Mouse (Mus musculus): ENCODE measurements around the gene Hspa1l. TPM values are rescaled to one million over a fixed set of nuclear protein-coding genes. Genes with fewer than 3 reads are reported as not detected.
A peak's percentile ranks its signal among the peaks of the same experiment; 100 is the strongest.

Gene Hspa1l
- polyA plus RNA-seq, 1 experiment from 2014 or later, result 0.25 TPM

- Histone ChIP-seq H3K4me3 (ENCODE audit: low read depth, low read length) (no peak overlapping the region), H3K9ac (ENCODE audit: low read depth, low read length) (no peak overlapping the region; the same call in 1 of the 2 replicates), H3K27me3 (replicated peaks; ENCODE audit: control insufficient read depth, insufficient read depth, low read length) (no peaks in the 10 kb centered on the region), H3K9me3 (ENCODE audit: control insufficient read depth) (no peaks in the 10 kb centered on the region), H3K27ac (ENCODE audit: low read depth, low read length) (no peak overlapping the region), H3K36me3 (ENCODE audit: control insufficient read depth, insufficient read depth) (no peaks in the 10 kb centered on the region), H3K4me1 (replicated peaks; ENCODE audit: control insufficient read depth, insufficient read depth, low read length) (no peaks in the 10 kb centered on the region; the same call in 1 of the 2 replicates), H3K4me2 (replicated peaks; ENCODE audit: low read depth) (no peak overlapping the region)
- ATAC-seq, result no peak
- no peak for TF ChIP-seq CTCF (IDR thresholded peaks at IDR 0.05; ENCODE audit: low read depth)
- WGBS, result 73% methylated on average over 7 of the region's 10 CpGs
Observed at GRCm38 (mm10) chr17:35024691-35025488, 52.4 kb downstream of the Hspa1l start.

- Histone ChIP-seq H3K27ac (ENCODE audit: low read depth, low read length) (no peak overlapping the region), H3K4me3 (ENCODE audit: low read depth, low read length) (no peak overlapping the region), H3K36me3 (ENCODE audit: control insufficient read depth, insufficient read depth) (no peaks in the 10 kb centered on the region), H3K4me2 (replicated peaks; ENCODE audit: low read depth) (no peak overlapping the region), H3K9me3 (ENCODE audit: control insufficient read depth) (no peaks in the 10 kb centered on the region), H3K4me1 (replicated peaks; ENCODE audit: control insufficient read depth, insufficient read depth, low read length) (no peaks in the 10 kb centered on the region; the same call in 1 of the 2 replicates), H3K27me3 (replicated peaks; ENCODE audit: control insufficient read depth, insufficient read depth, low read length) (no peaks in the 10 kb centered on the region), H3K9ac (ENCODE audit: low read depth, low read length) (no peak overlapping the region)
- peak; percentile 2; the same call in 1 of the 2 replicates for TF ChIP-seq CTCF (IDR thresholded peaks at IDR 0.05; ENCODE audit: low read depth)
- no peak for ATAC-seq
- WGBS, result 75% methylated on average over 5 of the region's 5 CpGs
Observed at GRCm38 (mm10) chr17:35026206-35026605, 53.7 kb downstream of the Hspa1l start.

GRCm38 (mm10) chr17:35027277-35028068 is 55.0 kb downstream of the Hspa1l start, which contains the start of gene Sapcd1:
TSS of gene Sapcd1 (minus strand) at chr17:35028016.
- Histone ChIP-seq H3K4me2 (replicated peaks; ENCODE audit: low read depth) (no peak within 1 kb of the TSS), H3K4me1 (replicated peaks; ENCODE audit: control insufficient read depth, insufficient read depth, low read length) (no peaks in the 10 kb centered on the region; the same call in 1 of the 2 replicates), H3K27me3 (replicated peaks; ENCODE audit: control insufficient read depth, insufficient read depth, low read length) (no peaks in the 10 kb centered on the region), H3K27ac (ENCODE audit: low read depth, low read length) (no peak within 1 kb of the TSS), H3K36me3 (ENCODE audit: control insufficient read depth, insufficient read depth) (no peaks in the 10 kb centered on the region), H3K9ac (ENCODE audit: low read depth, low read length) (no peak within 1 kb of the TSS; the same call in 1 of the 2 replicates), H3K9me3 (ENCODE audit: control insufficient read depth) (no peaks in the 10 kb centered on the region), H3K4me3 (ENCODE audit: low read depth, low read length) (no peak within 1 kb of the TSS)
- TF ChIP-seq CTCF (IDR thresholded peaks at IDR 0.05; ENCODE audit: low read depth), result no peak
- WGBS, result 53% methylated on average over 13 of the region's 13 CpGs
- no peak for ATAC-seq

- no peak overlapping the region for H3K4me2 ChIP-seq (replicated peaks; ENCODE audit: low read depth)
- H3K4me1 ChIP-seq (replicated peaks; ENCODE audit: control insufficient read depth, insufficient read depth, low read length), result no peaks in the 10 kb centered on the region; the same call in 1 of the 2 replicates
- no peak overlapping the region for H3K27ac ChIP-seq (ENCODE audit: low read depth, low read length)
- WGBS, result 67% methylated on average over 2 of the region's 2 CpGs
- H3K9me3 ChIP-seq (ENCODE audit: control insufficient read depth), result no peaks in the 10 kb centered on the region
- no peak overlapping the region for H3K4me3 ChIP-seq (ENCODE audit: low read depth, low read length)
- ATAC-seq, result no peak
- no peaks in the 10 kb centered on the region for H3K27me3 ChIP-seq (replicated peaks; ENCODE audit: control insufficient read depth, insufficient read depth, low read length)
- no peak for TF ChIP-seq CTCF (IDR thresholded peaks at IDR 0.05; ENCODE audit: low read depth)
- H3K9ac ChIP-seq (ENCODE audit: low read depth, low read length), result no peak overlapping the region
- no peaks in the 10 kb centered on the region for H3K36me3 ChIP-seq (ENCODE audit: control insufficient read depth, insufficient read depth)
Observed at GRCm38 (mm10) chr17:35028315-35028714, 55.8 kb downstream of the Hspa1l start.

Other genes starting within 250 kb of the Hspa1l start
- gene C4b, start 228.8 kb upstream of the Hspa1l start, polyA plus RNA-seq (2015; fragmentation: Nextera tagmentation; extraction: Ambion mirVana), result 1.2 and 1.6 TPM in 2 replicates
- gene Cyp21a1, start 168.1 kb upstream of the Hspa1l start, polyA plus RNA-seq (2015; fragmentation: Nextera tagmentation; extraction: Ambion mirVana), result 0.18 and 0.25 TPM in 2 replicates
- 29.1 and 34.0 TPM in 2 replicates for gene Stk19, start 135.8 kb upstream of the Hspa1l start, polyA plus RNA-seq (2015; fragmentation: Nextera tagmentation; extraction: Ambion mirVana)
- gene Dxo, start 135.7 kb upstream of the Hspa1l start, polyA plus RNA-seq (2015; fragmentation: Nextera tagmentation; extraction: Ambion mirVana), result 42.5 and 44.2 TPM in 2 replicates
- 18.3 and 20.8 TPM in 2 replicates for gene Skiv2l, start 122.5 kb upstream of the Hspa1l start, polyA plus RNA-seq (2015; fragmentation: Nextera tagmentation; extraction: Ambion mirVana)
- 55.7 and 57.8 TPM in 2 replicates for gene Nelfe, start 122.3 kb upstream of the Hspa1l start, polyA plus RNA-seq (2015; fragmentation: Nextera tagmentation; extraction: Ambion mirVana)
- 84.8 and 94.9 TPM in 2 replicates for gene Cfb, start 110.2 kb upstream of the Hspa1l start, polyA plus RNA-seq (2015; fragmentation: Nextera tagmentation; extraction: Ambion mirVana)
- gene Zbtb12, start 93.2 kb upstream of the Hspa1l start, polyA plus RNA-seq (2015; fragmentation: Nextera tagmentation; extraction: Ambion mirVana), result 0.74 and 1.1 TPM in 2 replicates
- not detected in 2 replicates for gene Gm20547, start 90.7 kb upstream of the Hspa1l start, polyA plus RNA-seq (2015; fragmentation: Nextera tagmentation; extraction: Ambion mirVana)
- gene C2, start 74.4 kb upstream of the Hspa1l start, polyA plus RNA-seq (2015; fragmentation: Nextera tagmentation; extraction: Ambion mirVana), result 60.3 and 66.2 TPM in 2 replicates
- gene Ehmt2, start 74.2 kb upstream of the Hspa1l start, polyA plus RNA-seq (2015; fragmentation: Nextera tagmentation; extraction: Ambion mirVana), result 35.8 and 40.3 TPM in 2 replicates
- gene Slc44a4, start 58.2 kb upstream of the Hspa1l start, polyA plus RNA-seq (2015; fragmentation: Nextera tagmentation; extraction: Ambion mirVana), result 119 and 128 TPM in 2 replicates
- gene Neu1, start 41.5 kb upstream of the Hspa1l start, polyA plus RNA-seq (2015; fragmentation: Nextera tagmentation; extraction: Ambion mirVana), result 522 and 580 TPM in 2 replicates
- 0.64 and 1.1 TPM in 2 replicates for gene Hspa1b, start 13.5 kb upstream of the Hspa1l start, polyA plus RNA-seq (2015; fragmentation: Nextera tagmentation; extraction: Ambion mirVana)
- 0.43 TPM in 1 of 2 replicates, not detected in the other for gene Gm20481, start 2.8 kb upstream of the Hspa1l start, polyA plus RNA-seq (2015; fragmentation: Nextera tagmentation; extraction: Ambion mirVana)
- 6.4 and 6.5 TPM in 2 replicates for gene Hspa1a, start 547 bp upstream of the Hspa1l start, polyA plus RNA-seq (2015; fragmentation: Nextera tagmentation; extraction: Ambion mirVana)
- 70.6 and 76.6 TPM in 2 replicates for gene Lsm2, start 9.2 kb downstream of the Hspa1l start, polyA plus RNA-seq (2015; fragmentation: Nextera tagmentation; extraction: Ambion mirVana)
- 74.0 and 84.2 TPM in 2 replicates for gene Vars, start 28.3 kb downstream of the Hspa1l start, polyA plus RNA-seq (2015; fragmentation: Nextera tagmentation; extraction: Ambion mirVana)
- 0.12 and 0.20 TPM in 2 replicates for gene Vwa7, start 43.9 kb downstream of the Hspa1l start, polyA plus RNA-seq (2015; fragmentation: Nextera tagmentation; extraction: Ambion mirVana)
- 3.2 and 4.6 TPM in 2 replicates for gene Sapcd1, start 55.3 kb downstream of the Hspa1l start, polyA plus RNA-seq (2015; fragmentation: Nextera tagmentation; extraction: Ambion mirVana)
- gene Msh5, start 74.0 kb downstream of the Hspa1l start, polyA plus RNA-seq (2015; fragmentation: Nextera tagmentation; extraction: Ambion mirVana), result 1.4 and 3.0 TPM in 2 replicates
- 290 and 312 TPM in 2 replicates for gene Clic1, start 77.3 kb downstream of the Hspa1l start, polyA plus RNA-seq (2015; fragmentation: Nextera tagmentation; extraction: Ambion mirVana)
- 62.0 and 68.3 TPM in 2 replicates for gene Ddah2, start 86.3 kb downstream of the Hspa1l start, polyA plus RNA-seq (2015; fragmentation: Nextera tagmentation; extraction: Ambion mirVana)
- gene Ly6g6c, start 92.7 kb downstream of the Hspa1l start, polyA plus RNA-seq (2015; fragmentation: Nextera tagmentation; extraction: Ambion mirVana), result 0.12 TPM in 1 of 2 replicates, not detected in the other
- gene Mpig6b, start 93.5 kb downstream of the Hspa1l start, polyA plus RNA-seq (2015; fragmentation: Nextera tagmentation; extraction: Ambion mirVana), result 0.13 and 0.17 TPM in 2 replicates
- 2.2 TPM in 2 replicates for gene Ly6g6e, start 104.2 kb downstream of the Hspa1l start, polyA plus RNA-seq (2015; fragmentation: Nextera tagmentation; extraction: Ambion mirVana)
- 3.8 and 4.9 TPM in 2 replicates for gene Ly6g6d, start 105.4 kb downstream of the Hspa1l start, polyA plus RNA-seq (2015; fragmentation: Nextera tagmentation; extraction: Ambion mirVana)
- gene Ly6g6f, start 112.9 kb downstream of the Hspa1l start, polyA plus RNA-seq (2015; fragmentation: Nextera tagmentation; extraction: Ambion mirVana), result not detected in 2 replicates
- 101 and 103 TPM in 2 replicates for gene Abhd16a, start 116.6 kb downstream of the Hspa1l start, polyA plus RNA-seq (2015; fragmentation: Nextera tagmentation; extraction: Ambion mirVana)
- gene Ly6g5c, start 135.6 kb downstream of the Hspa1l start, polyA plus RNA-seq (2015; fragmentation: Nextera tagmentation; extraction: Ambion mirVana), result not detected in 2 replicates
- gene Ly6g5b, start 142.7 kb downstream of the Hspa1l start, polyA plus RNA-seq (2015; fragmentation: Nextera tagmentation; extraction: Ambion mirVana), result 0.46 and 0.59 TPM in 2 replicates
- gene Gpank1, start 148.8 kb downstream of the Hspa1l start, polyA plus RNA-seq (2015; fragmentation: Nextera tagmentation; extraction: Ambion mirVana), result 15.0 and 16.6 TPM in 2 replicates
- 262 and 264 TPM in 2 replicates for gene Csnk2b, start 149.3 kb downstream of the Hspa1l start, polyA plus RNA-seq (2015; fragmentation: Nextera tagmentation; extraction: Ambion mirVana)
- gene D17H6S53E, start 153.7 kb downstream of the Hspa1l start, polyA plus RNA-seq (2015; fragmentation: Nextera tagmentation; extraction: Ambion mirVana), result 26.3 and 29.7 TPM in 2 replicates
- gene Apom, start 159.3 kb downstream of the Hspa1l start, polyA plus RNA-seq (2015; fragmentation: Nextera tagmentation; extraction: Ambion mirVana), result 18.3 and 22.5 TPM in 2 replicates
- 37.4 and 46.0 TPM in 2 replicates for gene Bag6, start 162.5 kb downstream of the Hspa1l start, polyA plus RNA-seq (2015; fragmentation: Nextera tagmentation; extraction: Ambion mirVana)
- gene Prrc2a, start 192.2 kb downstream of the Hspa1l start, polyA plus RNA-seq (2015; fragmentation: Nextera tagmentation; extraction: Ambion mirVana), result 40.0 and 54.1 TPM in 2 replicates
- 23.1 and 25.4 TPM in 2 replicates for gene Aif1, start 203.4 kb downstream of the Hspa1l start, polyA plus RNA-seq (2015; fragmentation: Nextera tagmentation; extraction: Ambion mirVana)
- 11.3 and 12.9 TPM in 2 replicates for gene Lst1, start 215.7 kb downstream of the Hspa1l start, polyA plus RNA-seq (2015; fragmentation: Nextera tagmentation; extraction: Ambion mirVana)
- gene Ltb, start 221.7 kb downstream of the Hspa1l start, polyA plus RNA-seq (2015; fragmentation: Nextera tagmentation; extraction: Ambion mirVana), result 1.7 and 2.4 TPM in 2 replicates
- gene Tnf, start 229.3 kb downstream of the Hspa1l start, polyA plus RNA-seq (2015; fragmentation: Nextera tagmentation; extraction: Ambion mirVana), result 0.17 and 0.27 TPM in 2 replicates
- 0.10 and 0.42 TPM in 2 replicates for gene Lta, start 232.6 kb downstream of the Hspa1l start, polyA plus RNA-seq (2015; fragmentation: Nextera tagmentation; extraction: Ambion mirVana)
- gene Gm16181, start 248.1 kb downstream of the Hspa1l start, polyA plus RNA-seq (2015; fragmentation: Nextera tagmentation; extraction: Ambion mirVana), result 0.23 and 0.30 TPM in 2 replicates